Mouse (Mus musculus) heart, adult 11 months (tissue): ENCODE data around the gene Gm3149.
"Not testable (repeated sequence)": the region's sequence is repeated elsewhere in the genome, so short reads cannot be mapped to it uniquely, and the experiment has no call there.

Experiments used
- DNase-seq: peaks from one replicate; pipeline ENCODE4 v3.0.0; 2022

The Gm3149 gene

DNA sequence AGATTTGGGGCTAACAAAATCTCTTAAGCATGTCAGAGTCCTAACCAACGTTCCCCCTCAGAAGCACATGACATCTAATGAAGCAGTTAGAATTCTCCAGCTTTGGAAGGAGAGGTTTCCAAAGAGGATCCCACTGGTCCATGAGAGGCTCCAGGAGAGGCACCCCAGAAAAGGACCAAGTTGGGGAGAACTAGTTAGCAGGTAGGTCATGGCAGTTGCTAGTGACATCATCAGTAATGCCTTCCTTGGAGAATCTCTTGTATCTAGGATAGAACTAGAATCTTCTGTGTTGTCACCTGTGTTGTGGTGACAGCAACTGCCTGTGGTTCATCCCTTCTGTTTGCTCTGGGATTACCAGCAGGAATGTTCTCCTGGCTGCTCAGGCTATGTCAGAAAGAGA lies at the start of gene Gm3149:
TSS of gene Gm3149 (plus strand) at position 301 of the 400 bp plus-strand sequence.
- DNase-seq = not testable (repeated sequence)

DNA sequence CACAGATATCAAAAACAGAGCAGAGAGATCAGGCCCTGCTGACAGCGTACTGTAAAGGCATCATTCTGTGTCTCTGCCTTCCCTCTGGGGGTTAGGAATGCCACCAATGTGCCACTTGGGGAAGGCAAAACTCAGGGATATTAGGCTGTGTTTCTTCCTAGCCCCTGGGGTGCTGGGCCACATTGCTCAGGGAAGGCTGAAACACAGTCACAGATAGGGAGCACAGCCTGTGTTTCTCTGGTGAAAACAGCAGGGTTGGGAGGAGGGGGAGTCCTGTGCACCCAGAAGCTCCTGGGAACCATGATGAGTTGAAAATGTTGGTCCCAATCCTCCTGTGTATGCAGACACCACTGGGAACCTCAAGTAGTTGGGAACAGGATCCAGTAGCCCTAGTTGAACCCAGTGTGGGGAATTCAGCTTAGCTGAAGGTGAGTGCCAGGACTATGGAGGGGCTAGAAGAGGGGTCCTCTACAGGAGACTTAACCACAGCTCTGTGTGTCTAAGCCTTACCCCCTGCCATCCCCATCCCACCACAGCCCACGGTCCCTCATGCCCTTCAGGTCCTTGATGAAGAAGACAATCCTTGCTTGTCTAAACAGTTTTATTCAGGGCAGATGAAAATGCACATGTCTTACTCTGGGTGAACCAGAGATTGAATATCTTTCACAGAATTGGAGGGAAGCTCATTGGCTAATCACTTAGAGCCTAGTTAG lies 47.7 kb upstream of the Gm3149 start:
- peak; percentile 91 for DNase-seq

DNA sequence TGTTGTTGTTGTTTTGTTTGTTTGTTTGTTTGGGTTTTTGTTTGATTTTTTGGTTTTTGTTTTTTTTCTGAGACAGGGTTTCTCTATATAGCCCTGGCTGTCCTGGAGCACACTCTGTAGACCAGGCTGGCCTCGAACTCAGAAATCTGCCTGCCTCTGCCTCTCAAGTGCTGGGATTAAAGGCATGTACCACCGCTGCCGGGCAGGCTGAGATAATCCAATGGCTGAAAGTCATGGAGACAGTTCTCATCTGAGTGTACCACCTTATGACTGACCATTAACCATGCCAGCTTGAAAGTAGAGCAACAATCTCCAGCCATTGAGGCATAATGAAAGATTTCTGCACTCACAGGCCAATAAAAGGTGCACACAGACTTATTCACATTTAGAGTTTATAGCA lies 37.3 kb upstream of the Gm3149 start:
- peak; percentile 91 for DNase-seq

DNA sequence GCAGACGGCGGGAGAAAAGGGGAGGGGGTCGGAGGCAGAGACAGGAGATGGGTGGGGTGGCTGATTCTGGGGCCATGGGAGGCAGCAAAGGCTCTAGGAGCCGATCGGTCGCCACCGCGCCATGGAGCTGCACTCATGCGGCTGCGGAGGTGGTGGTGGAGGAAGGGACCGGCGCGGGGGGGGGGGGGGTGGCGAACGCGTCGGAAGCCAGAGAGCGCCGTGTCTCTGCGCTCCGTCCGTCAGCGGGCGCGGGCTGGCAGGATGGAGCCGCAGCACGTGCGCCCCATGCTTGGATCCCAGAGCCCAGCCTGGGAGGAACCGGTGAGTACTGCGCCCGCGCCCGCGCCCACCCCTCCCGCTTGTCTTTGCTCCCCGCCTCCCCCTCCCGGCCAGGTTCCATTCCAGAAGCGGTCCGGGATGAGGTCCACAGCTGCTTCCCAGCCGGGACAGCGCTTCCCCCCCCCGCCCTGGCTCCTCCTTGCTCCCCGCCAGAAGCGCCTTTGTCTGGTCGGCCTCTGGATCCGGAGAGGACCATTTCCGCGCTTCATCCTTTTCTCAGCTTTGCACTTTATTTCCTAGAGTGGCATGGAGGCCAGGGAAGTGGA lies 17.5 kb downstream of the Gm3149 start, which contains the start of gene 2610042L04Rik:
TSS of gene 2610042L04Rik (plus strand) at position 288 of the 605 bp plus-strand sequence.
- not testable (repeated sequence) for DNase-seq

DNA sequence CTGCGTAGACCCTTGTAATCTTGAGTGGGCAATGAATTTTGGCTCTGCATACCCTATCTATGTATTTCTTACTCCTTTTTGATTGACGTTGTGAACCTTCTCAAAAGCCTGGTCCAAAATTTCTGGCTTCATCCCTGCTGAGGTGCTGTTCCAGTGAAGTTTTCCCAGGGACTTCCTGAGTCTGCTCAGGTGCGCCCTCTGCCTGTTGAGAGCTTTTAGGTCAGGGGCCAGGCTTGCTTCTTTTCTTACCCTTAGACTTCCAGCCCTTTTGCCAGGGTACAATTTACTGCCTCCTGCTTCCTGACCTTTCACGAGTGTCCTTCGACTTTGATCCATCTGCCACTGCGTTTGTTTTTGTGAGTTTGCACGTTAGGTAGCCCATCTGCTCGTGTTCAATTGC lies 18.4 kb downstream of the Gm3149 start:
- DNase-seq = not testable (repeated sequence)

- peak; percentile 91 for DNase-seq
Observed at GRCm38 (mm10) chr14:4368991-4369390, 51.9 kb downstream of the Gm3149 start.

DNA sequence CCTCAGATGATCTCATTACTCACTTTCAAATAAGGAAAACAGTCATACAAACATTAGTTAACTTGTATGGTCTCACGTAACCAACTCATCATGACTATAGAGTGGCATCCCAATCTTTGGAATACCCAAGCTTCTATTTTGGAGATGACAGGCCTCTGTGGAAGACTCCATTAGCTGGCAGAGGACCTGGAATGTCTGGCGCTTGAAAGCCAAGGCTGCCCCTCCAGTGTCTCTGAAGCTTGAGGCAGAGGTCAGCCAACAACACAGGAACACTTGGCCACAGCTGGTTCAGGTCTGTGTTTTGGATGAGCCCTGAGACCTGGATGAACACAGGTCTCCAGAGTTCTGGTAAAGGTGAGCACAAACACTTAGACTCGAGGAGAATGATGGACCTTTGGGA lies 52.6 kb downstream of the Gm3149 start:
- DNase-seq = peak; percentile 92
